Mouse (Mus musculus): ENCODE measurements around the gene Ccin.

DNA sequence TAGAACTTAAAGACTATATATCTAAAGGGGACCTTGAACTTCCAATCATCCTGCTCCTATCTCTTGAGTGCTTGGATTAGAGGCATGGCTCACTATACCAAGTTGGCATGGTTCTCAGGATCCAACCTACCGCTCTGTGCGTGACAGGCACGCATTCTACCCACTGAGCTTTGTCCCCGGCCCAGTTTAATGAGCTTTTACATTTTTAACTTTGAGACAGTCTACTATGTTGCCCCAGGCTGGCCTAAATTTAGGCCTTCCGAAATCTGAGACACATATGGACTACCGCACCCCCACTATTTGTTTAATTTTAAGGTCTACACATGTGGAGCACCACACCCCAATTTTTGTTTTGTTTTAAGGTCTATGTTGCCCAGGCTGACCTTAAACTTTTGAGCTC is 2.4 kb upstream of the Ccin start:
- no peak for TF ChIP-seq POLR2A (IDR thresholded peaks at IDR 0.05; ENCODE audit: control insufficient read depth, low read depth, low read length)
- TF ChIP-seq CTCF (IDR thresholded peaks at IDR 0.05; ENCODE audit: control insufficient read depth, insufficient read depth, insufficient replicate concordance, low read depth, low read length), result no peak
